Mouse (Mus musculus): Measurements from ENCODE around the gene Depdc7.

GRCm38 (mm10) chr2:104688724-104689123, 54.0 kb downstream of the Depdc7 start:
- TF ChIP-seq CTCF (IDR thresholded peaks at IDR 0.05; ENCODE audit: borderline replicate concordance, control insufficient read depth, extremely low read depth, insufficient read depth, low read length, poor library complexity) = no peak
- TF ChIP-seq POLR2A (IDR thresholded peaks at IDR 0.05; ENCODE audit: control insufficient read depth, extremely low read depth, insufficient read depth, low read length, poor library complexity) = no peak
